Mouse (Mus musculus) thymus, adult 2 months (tissue): ENCODE measurements at regions not wholly inside any gene's neighbourhood (a gene's known extent, or its start where the extent isn't known, plus 50 kb on each side); places are given as distances from the start of the nearest gene placed in this dataset.

ENCODE experiments used
- CTCF ChIP-seq: fragments of 200-500 bp; IDR thresholded peaks from 2 replicates; pipeline ENCODE4 v1.5.1; 2012; ENCODE audit warnings: mild to moderate bottlenecking, control low read depth, low read length, moderate library complexity, borderline replicate concordance; ENCODE audit not compliant: control insufficient read depth, poor library complexity, insufficient read depth; ENCODE audit errors: extremely low read depth
- POLR2A ChIP-seq: fragments of 200-500 bp; IDR thresholded peaks from 2 replicates; pipeline ENCODE4 v1.6.1; 2012; ENCODE audit warnings: mild to moderate bottlenecking, low read length, control low read depth, moderate library complexity; ENCODE audit not compliant: control insufficient read depth, poor library complexity, insufficient read depth; ENCODE audit errors: extremely low read depth

- no peak for TF ChIP-seq CTCF
- no peak for TF ChIP-seq POLR2A
These were observed 490.1 kb upstream of the Lcorl start for GRCm38 (mm10) chr5:46347368-46348083.
